Mouse (Mus musculus) MEL (cell line): ENCODE results near the gene Muc13. TPM values are rescaled to one million over a fixed set of nuclear protein-coding genes. Genes with fewer than 3 reads are reported as not detected.
A peak's percentile ranks its signal among the peaks of the same experiment; 100 is the strongest.

ENCODE experiments used
- DNase-seq: peaks from one replicate; pipeline ENCODE4 v3.0.0; 2011; ENCODE audit warnings: low read depth, low spot score
- H3K27ac ChIP-seq: 2 replicates; pipeline ENCODE4 v1.5.1; 2012; ENCODE audit warnings: low read depth, mild to moderate bottlenecking, control low read depth, low read length, moderate library complexity; ENCODE audit not compliant: control insufficient read depth
- H3K27me3 ChIP-seq, 2 experiments: fragments of 150-350 bp in 1 of 2; sonication (generic) in 1 of 2; 2 replicates each; pipeline ENCODE4 v1.6.1; 2012; ENCODE audit warnings: low read length in 2 of 2, mild to moderate bottlenecking in 2 of 2, improper control_type of control experiment in 1 of 2, moderate library complexity in 1 of 2; ENCODE audit not compliant: insufficient read depth in 2 of 2, control insufficient read depth in 1 of 2
- H3K36me3 ChIP-seq, 2 experiments: 2 replicates each; pipeline ENCODE4 v1.6.1; 2012 to 2014; ENCODE audit warnings: low read length in 2 of 2, improper control_type of control experiment in 1 of 2, inconsistent platforms in 1 of 2, mild to moderate bottlenecking in 1 of 2; ENCODE audit not compliant: insufficient read depth in 2 of 2, control insufficient read depth in 1 of 2
- H3K4me1 ChIP-seq, 2 experiments: fragments of 150-350 bp in 1 of 2; sonication (generic) in 1 of 2; 2 replicates each; pipeline ENCODE4 v1.6.1; 2012; ENCODE audit warnings: low read length in 2 of 2, improper control_type of control experiment in 1 of 2, mild to moderate bottlenecking in 1 of 2; ENCODE audit not compliant: insufficient read depth in 2 of 2, control insufficient read depth in 1 of 2
- H3K4me3 ChIP-seq, 2 experiments: fragments of 150-350 bp in 1 of 2; sonication (generic) in 1 of 2; 2 replicates each; pipeline ENCODE4 v1.5.1; 2012; ENCODE audit warnings: low read depth in 2 of 2, low read length in 2 of 2, mild to moderate bottlenecking in 2 of 2, moderate library complexity in 2 of 2, control low read depth in 1 of 2, improper control_type of control experiment in 1 of 2; ENCODE audit not compliant: control insufficient read depth in 1 of 2, insufficient read depth in 1 of 2
- H3K79me2 ChIP-seq: 2 replicates; pipeline ENCODE4 v1.6.1; 2012; ENCODE audit warnings: mild to moderate bottlenecking, low read length, moderate library complexity; ENCODE audit not compliant: control insufficient read depth, poor library complexity, insufficient read depth
- H3K9ac ChIP-seq: 2 replicates; pipeline ENCODE4 v1.6.1; 2012; ENCODE audit warnings: low read depth, mild to moderate bottlenecking, control low read depth, low read length, moderate library complexity; ENCODE audit not compliant: control insufficient read depth, poor library complexity, severe bottlenecking
- H3K9me3 ChIP-seq: fragments of 150-350 bp; sonication (generic); replicated peaks from 2 replicates; pipeline ENCODE4 v1.6.1; 2012; ENCODE audit warnings: mild to moderate bottlenecking, low read length, improper control_type of control experiment, moderate library complexity; ENCODE audit not compliant: insufficient read depth
- BHLHE40 ChIP-seq: IDR thresholded peaks from 2 replicates; pipeline ENCODE4 v1.6.1; 2012; ENCODE audit warnings: low read depth, mild to moderate bottlenecking, inconsistent platforms, low read length, improper control_type of control experiment, borderline replicate concordance
- CHD1 ChIP-seq: IDR thresholded peaks from 2 replicates; pipeline ENCODE4 v1.6.1; 2012; ENCODE audit warnings: low read depth, mild to moderate bottlenecking, inconsistent platforms, low read length, improper control_type of control experiment
- CHD2 ChIP-seq: IDR thresholded peaks from 2 replicates; pipeline ENCODE4 v1.6.1; 2011; ENCODE audit warnings: low read length, improper control_type of control experiment
- CTCF ChIP-seq, 3 experiments: IDR thresholded peaks in 2 of 3; conservative IDR thresholded peaks in 1 of 3; 2 replicates each; pipeline ENCODE4 v1.5.1; 2011 to 2012; ENCODE audit warnings: low read length in 3 of 3, low read depth in 2 of 3, mild to moderate bottlenecking in 2 of 3, improper control_type of control experiment in 1 of 3, inconsistent platforms in 1 of 3, mixed read lengths in 1 of 3, moderate library complexity in 1 of 3; ENCODE audit not compliant: control insufficient read depth in 1 of 3, insufficient read depth in 1 of 3, poor library complexity in 1 of 3, severe bottlenecking in 1 of 3
- E2F4 ChIP-seq: IDR thresholded peaks from 2 replicates; pipeline ENCODE4 v1.6.1; 2011; ENCODE audit warnings: low read depth, low read length, improper control_type of control experiment, borderline replicate concordance
- ELF1 ChIP-seq: IDR thresholded peaks from 2 replicates; pipeline ENCODE4 v1.6.1; 2014; ENCODE audit warnings: low read depth, mild to moderate bottlenecking, inconsistent platforms, low read length, improper control_type of control experiment, moderate library complexity
- EP300 ChIP-seq, 2 experiments: IDR thresholded peaks; 2 replicates each; pipeline ENCODE4 v1.6.1; 2011; ENCODE audit warnings: improper control_type of control experiment in 2 of 2, low read length in 2 of 2, low read depth in 1 of 2, mild to moderate bottlenecking in 1 of 2
- ETS1 ChIP-seq: IDR thresholded peaks from 2 replicates; pipeline ENCODE4 v1.6.1; 2012; ENCODE audit warnings: low read depth, mild to moderate bottlenecking, inconsistent platforms, low read length, improper control_type of control experiment, moderate library complexity
- GABPA ChIP-seq: IDR thresholded peaks from 2 replicates; pipeline ENCODE4 v1.6.1; 2012; ENCODE audit warnings: low read depth, mild to moderate bottlenecking, inconsistent platforms, low read length, improper control_type of control experiment, moderate library complexity
- HCFC1 ChIP-seq: IDR thresholded peaks from 2 replicates; pipeline ENCODE4 v1.6.1; 2012; ENCODE audit warnings: low read depth, mild to moderate bottlenecking, inconsistent platforms, low read length, improper control_type of control experiment, moderate library complexity
- JUND ChIP-seq: IDR thresholded peaks from 2 replicates; pipeline ENCODE4 v1.6.1; 2011; ENCODE audit warnings: low read depth, mild to moderate bottlenecking, improper control_type of control experiment, low read length
- KAT2A ChIP-seq: conservative IDR thresholded peaks from 2 replicates; pipeline ENCODE4 v1.6.1; 2012; ENCODE audit warnings: low read depth, low read length, improper control_type of control experiment, inconsistent platforms
- MAFK ChIP-seq: IDR thresholded peaks from 2 replicates; pipeline ENCODE4 v1.6.1; 2011; ENCODE audit warnings: low read depth, mild to moderate bottlenecking, low read length, improper control_type of control experiment, borderline replicate concordance
- MAX ChIP-seq: IDR thresholded peaks from 2 replicates; pipeline ENCODE4 v1.6.1; 2011; ENCODE audit warnings: low read length, improper control_type of control experiment
- MAZ ChIP-seq: IDR thresholded peaks from 2 replicates; pipeline ENCODE4 v1.6.1; 2012; ENCODE audit warnings: low read depth, mild to moderate bottlenecking, inconsistent platforms, low read length, improper control_type of control experiment
- MXI1 ChIP-seq: IDR thresholded peaks from 2 replicates; pipeline ENCODE4 v1.6.1; 2011; ENCODE audit warnings: mild to moderate bottlenecking, low read depth, low read length, improper control_type of control experiment
- MYB ChIP-seq: IDR thresholded peaks from 2 replicates; pipeline ENCODE4 v1.6.1; 2011; ENCODE audit warnings: mild to moderate bottlenecking, low read depth, low read length, improper control_type of control experiment
- NELFE ChIP-seq: IDR thresholded peaks from 2 replicates; pipeline ENCODE4 v1.6.1; 2011; ENCODE audit warnings: low read depth, low read length, improper control_type of control experiment
- NRF1 ChIP-seq: IDR thresholded peaks from 2 replicates; pipeline ENCODE4 v1.6.1; 2014; ENCODE audit warnings: low read depth, mild to moderate bottlenecking, inconsistent platforms, low read length, improper control_type of control experiment, moderate library complexity; ENCODE audit not compliant: poor library complexity, insufficient read depth, severe bottlenecking
- RCOR1 ChIP-seq: IDR thresholded peaks from 2 replicates; pipeline ENCODE4 v1.6.1; 2012; ENCODE audit warnings: low read depth, mild to moderate bottlenecking, inconsistent platforms, low read length, improper control_type of control experiment
- SIN3A ChIP-seq: IDR thresholded peaks from 2 replicates; pipeline ENCODE4 v1.6.1; 2012; ENCODE audit warnings: low read length, improper control_type of control experiment, inconsistent platforms
- SMC3 ChIP-seq: IDR thresholded peaks from 2 replicates; pipeline ENCODE4 v1.6.1; 2011; ENCODE audit warnings: low read depth, low read length, improper control_type of control experiment
- TAL1 ChIP-seq: IDR thresholded peaks from 2 replicates; pipeline ENCODE4 v1.6.1; 2012; ENCODE audit warnings: mild to moderate bottlenecking, inconsistent platforms, low read length, moderate library complexity, mixed read lengths
- TBP ChIP-seq: IDR thresholded peaks from 2 replicates; pipeline ENCODE4 v1.8.0; 2011; ENCODE audit warnings: low read depth, low read length, improper control_type of control experiment
- TCF12 ChIP-seq: IDR thresholded peaks from 2 replicates; pipeline ENCODE4 v1.6.1; 2014; ENCODE audit warnings: low read depth, mild to moderate bottlenecking, inconsistent platforms, low read length, improper control_type of control experiment, moderate library complexity
- USF1 ChIP-seq: IDR thresholded peaks from 2 replicates; pipeline ENCODE4 v1.6.1; 2014; ENCODE audit warnings: low read depth, mild to moderate bottlenecking, inconsistent platforms, low read length, improper control_type of control experiment, moderate library complexity
- USF2 ChIP-seq, 2 experiments: IDR thresholded peaks; 2 replicates each; pipeline ENCODE4 v1.6.1; 2011 to 2012; ENCODE audit warnings: improper control_type of control experiment in 2 of 2, low read length in 2 of 2, borderline replicate concordance in 1 of 2, inconsistent platforms in 1 of 2, low read depth in 1 of 2, mild to moderate bottlenecking in 1 of 2; ENCODE audit not compliant: insufficient read depth in 1 of 2
- ZC3H11A ChIP-seq: IDR thresholded peaks from 2 replicates; pipeline ENCODE4 v1.6.1; 2012; ENCODE audit warnings: low read depth, mild to moderate bottlenecking, inconsistent platforms, low read length, improper control_type of control experiment
- ZMIZ1 ChIP-seq: IDR thresholded peaks from 2 replicates; pipeline ENCODE4 v1.6.1; 2012; ENCODE audit warnings: low read depth, mild to moderate bottlenecking, inconsistent platforms, low read length, improper control_type of control experiment, moderate library complexity
- ZNF384 ChIP-seq: IDR thresholded peaks from 2 replicates; pipeline ENCODE4 v1.6.1; 2012; ENCODE audit warnings: low read depth, mild to moderate bottlenecking, inconsistent platforms, low read length, improper control_type of control experiment
- polyA plus RNA-seq, 2 experiments: library from polyadenylated mRNA; stranded (reverse) in 1 of 2; unstranded in 1 of 2; fragments of >175 nt in 1 of 2; fragments of >200 nt in 1 of 2; gene quantifications; 2 replicates each; pipeline versions ENCODE4 v1.2.1 to v1.2.4; 2012; ENCODE audit warnings: low replicate concordance in 2 of 2, low read depth in 1 of 2; ENCODE audit not compliant: insufficient read length in 2 of 2, insufficient read depth in 1 of 2, missing spikeins in 1 of 2
- total RNA-seq: library from RNA; depleted of rRNA; stranded (reverse); fragments of 300-350 nt; gene quantifications from 2 replicates; pipeline ENCODE4 v1.2.3, GENCODE M21; 2012

Gene Muc13
- total and polyA plus RNA-seq, 3 experiments = 59.5 to 129 TPM; not detected in 1

- no peaks in the 10 kb centered on the region for H3K27me3 ChIP-seq
- H3K9ac ChIP-seq = no peak overlapping the region
- DNase-seq = no peak
- H3K36me3 ChIP-seq = peaks cover 0 to 50% of the 10 kb centered on the region in 2 experiments; a peak in 2 of 4 replicates
- TF ChIP-seq HCFC1 (no peak), MYB (no peak), TBP (no peak), EP300 (IDR thresholded peaks at IDR 0.05; ENCODE audit: low read depth in 1 of 2, low read length in 2 of 2) (no peak), ZC3H11A (no peak)
- H3K9me3 ChIP-seq = no peaks in the 10 kb centered on the region
- peaks cover 22 to 55% of the 10 kb centered on the region in 2 experiments for H3K4me1 ChIP-seq
- no peak overlapping the region for H3K4me3 ChIP-seq
- H3K79me2 ChIP-seq = no peaks in the 10 kb centered on the region
- peak overlapping the region; percentile 78; the same call in 1 of the 2 replicates for H3K27ac ChIP-seq
Observed at GRCm38 (mm10) chr16:33768491-33769278, 25.2 kb upstream of the Muc13 start.

GRCm38 (mm10) chr16:33769848-33770247 is 24.0 kb upstream of the Muc13 start:
- no peaks in the 10 kb centered on the region for H3K9me3 ChIP-seq
- peaks cover 0 to 42% of the 10 kb centered on the region in 2 experiments; a peak in 2 of 4 replicates for H3K36me3 ChIP-seq
- DNase-seq = peak; percentile 95
- no peaks in the 10 kb centered on the region for H3K79me2 ChIP-seq
- H3K27me3 ChIP-seq = no peaks in the 10 kb centered on the region
- peaks cover 20 to 51% of the 10 kb centered on the region in 2 experiments for H3K4me1 ChIP-seq
- peak overlapping the region; percentile 26 for H3K9ac ChIP-seq
- peak overlapping the region; percentile 78 for H3K27ac ChIP-seq
- H3K4me3 ChIP-seq = no peak overlapping the region
- TF ChIP-seq MYB (no peak), CTCF (IDR thresholded peaks at IDR 0.05 in 2 of 3, conservative IDR thresholded peaks at IDR 0.05 in 1 of 3; ENCODE audit: control insufficient read depth in 1 of 3, insufficient read depth in 1 of 3, low read depth in 2 of 3, low read length in 3 of 3, poor library complexity in 1 of 3, severe bottlenecking in 1 of 3) (no peak), RCOR1 (0 out of 2 replicates have a peak, but pooled peaks have one; percentile 51), GABPA (no peak), BHLHE40 (no peak), MAX (peak; percentile 76), MXI1 (no peak), ELF1 (no peak), ZNF384 (no peak), CHD2 (no peak), TAL1 (no peak), JUND (no peak), NELFE (no peak), USF2 (IDR thresholded peaks at IDR 0.05; ENCODE audit: borderline replicate concordance in 1 of 2, insufficient read depth in 1 of 2, low read depth in 1 of 2, low read length in 2 of 2) (no peak), KAT2A (no peak), ETS1 (peak; percentile 74), USF1 (no peak), EP300 (IDR thresholded peaks at IDR 0.05; ENCODE audit: low read depth in 1 of 2, low read length in 2 of 2) (peak; percentile 75 to 89), SMC3 (no peak), SIN3A (peak; percentile 26; the same call in 1 of the 2 replicates), NRF1 (no peak), MAZ (no peak), TCF12 (0 out of 2 replicates have a peak, but pooled peaks have one; percentile 38), MAFK (no peak), CHD1 (no peak), E2F4 (no peak), HCFC1 (no peak; the same call in 1 of the 2 replicates), ZMIZ1 (0 out of 2 replicates have a peak, but pooled peaks have one; percentile 21)
